Mouse (Mus musculus): ENCODE data around the gene Thyn1.

Thyn1 gene

DNA sequence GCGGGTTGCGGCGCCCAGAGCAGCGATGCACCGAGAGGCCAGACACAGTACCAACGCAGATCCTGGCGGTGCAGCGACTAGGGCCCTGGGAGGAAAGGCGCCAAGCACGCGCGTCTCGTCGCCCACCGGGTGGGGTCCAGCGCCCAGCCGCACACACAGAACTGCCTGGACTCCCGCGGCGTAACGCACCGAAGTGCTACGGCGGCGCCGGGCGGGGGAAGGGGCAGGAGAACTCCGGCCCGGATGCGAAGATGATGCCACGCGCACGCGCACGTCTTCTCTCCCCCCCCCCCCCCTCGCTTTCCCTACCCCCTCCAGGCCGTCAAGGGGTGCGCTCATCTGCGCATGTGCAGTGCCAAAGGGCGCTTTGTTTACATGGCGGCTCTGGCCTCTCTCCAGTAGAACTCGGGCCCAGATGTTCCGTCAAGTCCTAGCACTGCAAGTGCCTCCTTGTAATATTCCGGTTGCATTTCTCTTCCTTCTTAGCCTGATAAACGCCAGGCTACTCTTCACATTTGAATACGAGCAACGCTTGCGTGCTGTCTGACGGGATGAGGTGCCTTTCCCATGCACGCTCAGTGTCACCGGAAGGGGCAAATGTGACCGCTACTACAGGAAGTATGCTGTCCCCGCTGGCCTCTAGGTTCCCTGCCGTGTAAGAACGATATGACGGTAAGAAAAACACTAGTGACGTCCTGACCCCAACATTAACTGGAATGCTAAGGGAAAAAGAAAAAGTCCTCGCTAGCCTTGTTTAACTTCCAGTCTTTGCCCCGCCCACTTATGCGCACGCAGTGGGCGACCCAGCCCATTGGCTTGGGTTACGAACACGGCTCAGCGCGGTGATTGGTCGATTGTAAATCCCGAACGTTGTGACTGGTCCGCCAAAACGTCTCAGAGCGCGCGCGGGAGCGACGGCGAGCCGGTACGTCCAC, 30.6 kb downstream of the Thyn1 start, which contains the start of the genes Vps26b and Ncapd3:
Vps26b (minus strand) TSS at position 238 of the 935 bp plus-strand sequence.
Ncapd3 (plus strand) TSS at position 348 of the 935 bp plus-strand sequence.
- peak; percentile 94 for DNase-seq (ENCODE audit: low spot score)

DNA sequence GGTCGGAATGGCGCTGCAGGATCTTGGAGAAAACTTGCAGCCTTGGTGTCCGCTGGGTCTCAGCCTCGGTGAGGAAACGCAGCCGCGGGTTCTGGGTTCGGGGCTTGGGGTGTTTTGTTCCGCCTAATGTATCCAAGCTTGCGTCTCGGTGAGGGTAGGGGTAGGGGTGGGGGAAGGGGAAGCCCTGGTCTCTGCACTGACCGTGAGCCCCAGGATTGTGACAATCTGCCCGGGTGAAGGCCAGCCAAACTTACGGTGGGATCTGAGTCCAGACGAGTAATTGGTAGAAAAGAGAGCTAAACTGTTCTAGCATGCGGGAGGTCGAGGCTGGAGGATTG, 31.2 kb downstream of the Thyn1 start:
- no peak for DNase-seq (ENCODE audit: low spot score)

DNA sequence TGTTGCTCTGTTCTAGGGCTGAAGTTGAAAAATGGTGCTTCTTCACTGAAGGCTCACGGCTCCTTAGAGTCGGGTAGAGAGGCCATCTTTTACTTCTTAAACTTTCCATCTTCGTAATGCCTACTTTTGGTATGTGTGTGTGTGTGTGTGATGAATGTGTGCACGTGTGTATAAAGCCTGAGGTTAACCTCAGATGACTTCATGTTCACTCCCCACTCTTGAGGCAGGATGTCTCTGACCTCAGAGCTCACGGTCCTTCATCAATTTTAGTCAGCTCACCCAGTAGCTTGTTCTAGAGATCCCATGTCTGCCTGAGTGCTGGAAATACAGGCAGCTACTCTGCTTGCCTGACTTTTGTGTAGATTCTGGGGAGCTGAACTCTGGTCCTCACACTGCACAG, 44.4 kb downstream of the Thyn1 start:
- no peak for DNase-seq (ENCODE audit: low spot score)

DNA sequence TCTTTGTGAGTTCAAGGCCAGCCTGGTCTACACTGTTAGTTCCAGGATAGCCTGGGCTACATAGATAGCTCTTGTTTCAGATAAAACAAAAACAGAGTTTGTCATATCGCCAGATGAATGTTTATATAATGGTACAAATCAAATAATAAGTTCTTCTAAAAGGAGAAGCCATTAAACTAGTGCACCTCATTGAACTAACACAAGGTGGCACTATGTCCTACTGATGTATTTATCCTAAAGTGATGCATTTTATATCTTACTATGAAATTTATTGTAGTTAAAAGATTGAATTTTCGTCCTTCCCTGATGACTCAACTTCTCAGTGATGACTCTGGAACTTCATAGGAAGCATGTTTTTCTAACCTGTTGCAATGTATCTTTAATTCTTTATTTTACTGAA, 50.0 kb downstream of the Thyn1 start:
- DNase-seq (ENCODE audit: low spot score): no peak

Data from spleen, adult 12 weeks (tissue).